Mouse (Mus musculus): Measurements from ENCODE around the gene Heatr5a.

DNA sequence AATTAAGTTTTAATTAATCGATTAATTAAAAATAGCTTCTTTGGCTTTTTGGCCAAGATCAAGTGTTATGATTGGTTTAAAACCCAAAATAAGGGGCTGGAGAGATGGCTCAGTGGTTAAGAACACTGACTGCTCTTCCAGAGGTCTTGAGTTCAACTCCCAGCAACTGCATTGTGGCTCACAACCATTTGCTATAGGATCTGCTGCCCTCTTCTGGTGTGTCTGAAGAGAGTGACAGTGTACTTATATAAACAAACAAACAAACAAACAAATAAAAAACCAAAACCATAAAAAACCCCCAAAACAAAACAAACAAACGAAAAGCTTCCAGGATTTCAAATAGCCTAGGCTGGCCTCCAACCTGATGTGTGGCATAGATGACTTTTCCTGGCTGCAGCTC lies 89.3 kb downstream of the Heatr5a start:
- no peak for TF ChIP-seq CTCF (IDR thresholded peaks at IDR 0.05; ENCODE audit: insufficient read depth, low read depth, low read length)
- no peak for TF ChIP-seq POLR2A (IDR thresholded peaks at IDR 0.05; ENCODE audit: insufficient read depth, low read depth, low read length)

All from olfactory bulb, adult 2 months (tissue).